Mouse (Mus musculus) hematopoietic stem cell, adult 5-6 weeks (primary cell): ENCODE measurements at regions not wholly inside any gene's neighbourhood (a gene's known extent, or its start where the extent isn't known, plus 50 kb on each side); places are given as distances from the start of the nearest gene placed in this dataset.
A peak's percentile ranks its signal among the peaks of the same experiment; 100 is the strongest.

ENCODE experiments used
- ATAC-seq, 2 experiments: fragments of 125-278 bp in 1 of 2; replicated peaks in 1 of 2; 2 replicates each; pipeline ENCODE4 v1.8.0; 2016 to 2017; ENCODE audit warnings: inconsistent platforms in 2 of 2, mild to moderate bottlenecking in 2 of 2, moderate number of reproducible peaks in 2 of 2, low read depth in 1 of 2, moderate TSS enrichment in 1 of 2; ENCODE audit not compliant: low FRiP score in 2 of 2, poor library complexity in 2 of 2, severe bottlenecking in 2 of 2, insufficient read depth in 1 of 2, low TSS enrichment in 1 of 2

DNA sequence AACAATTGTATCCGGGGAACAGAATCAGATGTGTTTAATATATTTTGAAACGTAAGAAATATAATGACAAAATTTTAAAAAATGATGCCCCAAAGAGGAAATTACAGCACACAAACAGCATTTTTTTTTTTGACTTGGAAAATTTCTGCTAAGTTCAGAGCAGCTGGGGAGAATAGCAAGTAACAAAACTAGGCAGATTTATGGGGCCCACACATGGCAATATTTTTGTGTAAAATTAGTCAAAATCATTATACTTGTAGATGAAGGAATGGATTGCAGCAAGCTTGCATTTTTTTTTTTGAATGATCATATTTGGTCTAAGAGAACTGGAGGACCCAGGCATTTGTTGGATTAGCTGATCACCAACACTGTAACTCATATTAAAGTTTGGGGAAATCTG, 189.4 kb downstream of the Map2k6 start:
- ATAC-seq = no peak

DNA sequence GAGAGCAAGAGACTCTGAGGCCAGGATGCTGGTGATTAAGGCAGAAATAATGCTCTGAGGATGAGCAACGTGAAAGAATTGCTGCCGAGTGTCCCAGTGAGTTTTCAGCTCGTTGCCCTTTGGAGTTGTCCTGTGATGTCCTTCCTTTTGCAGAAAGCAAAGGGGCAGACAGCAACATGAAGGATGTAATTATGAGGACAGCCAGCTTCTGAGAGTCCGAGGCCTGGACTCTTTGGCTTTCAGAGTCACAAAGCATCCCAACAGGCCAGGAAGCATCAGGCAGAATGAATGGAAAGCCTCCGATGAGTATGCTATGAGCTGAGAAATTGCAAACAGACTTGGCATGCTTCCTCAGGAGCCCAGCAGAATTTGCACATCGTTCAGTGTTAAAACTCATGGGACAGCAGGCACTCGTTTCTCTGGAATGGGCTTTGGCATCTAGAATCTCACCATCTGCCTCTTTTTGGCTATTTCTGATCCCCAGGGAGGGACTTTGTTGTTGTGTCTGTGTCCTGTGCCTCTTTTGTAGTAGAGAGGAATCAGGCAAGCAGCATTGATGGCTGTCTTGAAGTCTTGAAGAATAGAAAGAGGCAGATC, 196.4 kb downstream of the Map2k6 start:
- ATAC-seq = no peak

DNA sequence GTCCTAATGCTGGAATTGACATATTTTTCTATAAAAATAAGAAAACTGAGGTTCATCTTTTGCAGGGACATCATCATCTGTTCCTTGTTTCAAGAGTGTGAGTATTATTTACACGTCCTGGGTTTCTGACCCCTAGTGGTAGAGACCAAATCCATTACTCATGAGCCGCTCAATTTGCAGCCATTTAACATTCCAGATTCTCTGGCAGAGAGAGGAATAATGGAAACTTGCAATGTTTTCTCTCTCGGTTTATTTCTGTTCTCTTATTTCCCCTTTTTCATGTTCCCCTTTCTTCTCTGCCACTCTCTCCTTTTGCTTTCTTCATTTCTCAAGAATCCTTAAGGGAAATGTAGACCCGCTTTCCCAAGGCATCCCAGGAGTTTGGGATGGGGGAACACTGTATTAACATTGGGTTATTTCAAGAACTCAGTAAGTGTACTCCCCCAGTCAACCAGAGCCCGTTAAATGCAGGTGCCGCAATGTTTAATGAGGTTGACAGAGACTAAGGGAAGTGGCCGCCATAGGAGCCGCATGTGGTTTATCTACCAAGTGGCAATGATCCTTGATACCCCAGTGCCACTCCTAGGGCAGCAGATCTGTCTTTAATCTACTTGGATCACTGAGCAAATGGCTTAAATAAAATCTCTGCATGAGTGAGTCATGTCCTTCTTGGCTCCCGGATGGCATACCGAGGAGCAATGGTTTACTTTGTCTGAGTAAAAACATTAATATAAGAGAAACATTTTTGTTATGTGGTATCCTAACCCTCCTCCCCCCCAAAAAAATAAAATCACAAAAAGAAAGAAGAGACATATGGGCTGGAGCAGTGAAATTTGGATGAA, 206.3 kb downstream of the Map2k6 start:
- no peak for ATAC-seq

DNA sequence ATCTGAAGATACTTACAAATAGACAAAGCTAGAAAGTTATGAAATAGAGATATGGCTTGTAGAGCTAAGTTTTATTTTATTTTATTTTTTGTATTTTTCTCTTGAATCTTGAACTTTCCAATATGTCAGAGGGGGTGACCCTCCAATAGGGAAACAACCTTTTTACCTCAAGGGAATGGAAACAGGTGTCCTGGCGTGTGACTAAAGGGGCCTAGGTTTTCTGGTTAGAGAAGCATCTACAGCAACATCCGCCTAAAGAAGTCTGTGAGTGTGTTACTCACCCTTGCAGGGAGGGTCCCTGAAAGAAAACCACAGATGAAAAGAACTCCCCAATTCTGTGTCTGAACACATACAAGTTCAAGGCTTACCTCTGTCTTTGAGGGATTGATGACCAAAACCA, 210.4 kb downstream of the Map2k6 start:
- no peak for ATAC-seq

DNA sequence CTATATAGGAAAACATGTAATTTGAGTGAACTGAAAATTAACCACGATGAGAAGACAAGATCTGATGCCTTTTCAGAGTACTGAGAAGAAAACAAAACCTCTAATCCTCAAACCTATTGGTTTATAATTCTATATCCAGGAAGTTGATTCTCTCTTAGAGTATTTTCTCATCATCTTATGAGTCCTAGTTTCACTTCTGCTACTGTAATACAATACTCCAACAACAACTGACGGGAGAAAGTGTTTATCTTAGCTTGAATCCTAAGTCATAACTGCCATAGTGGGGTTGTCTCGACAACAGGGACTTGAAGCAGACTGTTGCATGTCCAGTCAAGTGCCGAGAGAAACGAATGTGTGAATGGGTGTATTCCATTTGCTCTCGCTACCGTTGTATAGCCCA, 211.9 kb downstream of the Map2k6 start:
- no peak for ATAC-seq

DNA sequence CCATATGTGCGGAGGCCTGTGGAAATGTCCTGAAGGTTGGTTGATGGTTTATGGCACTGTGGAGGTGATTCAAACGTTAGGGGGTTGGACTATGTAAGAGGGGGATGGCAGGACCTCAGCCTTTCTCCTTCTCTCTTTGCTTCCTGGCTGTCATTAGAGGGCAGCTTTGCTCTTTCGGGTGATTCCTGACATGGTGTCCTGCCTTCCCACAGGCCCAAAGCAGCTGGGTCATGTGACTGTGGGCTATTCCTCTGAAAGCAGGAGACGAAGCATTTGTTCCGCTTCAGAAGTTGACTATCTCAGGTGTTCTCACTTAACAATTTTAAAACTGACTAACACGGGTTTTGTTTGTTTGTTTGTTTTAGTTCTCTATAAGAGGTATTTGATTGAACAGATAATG, 233.1 kb downstream of the Map2k6 start:
- ATAC-seq = no peak

DNA sequence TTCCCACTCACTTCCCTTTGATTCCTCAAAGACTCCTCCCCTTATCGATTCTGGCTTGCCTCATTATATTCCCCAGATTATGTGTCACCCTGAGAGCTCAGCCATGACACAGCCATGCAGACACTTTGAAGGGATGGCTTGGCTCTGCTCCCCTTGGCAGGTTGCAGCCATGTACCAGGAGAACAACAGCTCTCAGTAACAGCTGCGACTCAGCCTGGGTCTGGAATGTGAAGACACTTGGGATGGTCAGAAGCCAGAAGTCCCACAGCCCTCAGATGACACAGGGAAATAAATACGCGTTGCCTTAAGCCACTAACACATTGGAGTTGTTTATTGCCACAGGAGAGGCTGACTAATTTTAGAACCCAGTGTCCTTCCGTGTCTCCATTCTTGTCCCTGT, 234.4 kb downstream of the Map2k6 start:
- ATAC-seq = no peak

DNA sequence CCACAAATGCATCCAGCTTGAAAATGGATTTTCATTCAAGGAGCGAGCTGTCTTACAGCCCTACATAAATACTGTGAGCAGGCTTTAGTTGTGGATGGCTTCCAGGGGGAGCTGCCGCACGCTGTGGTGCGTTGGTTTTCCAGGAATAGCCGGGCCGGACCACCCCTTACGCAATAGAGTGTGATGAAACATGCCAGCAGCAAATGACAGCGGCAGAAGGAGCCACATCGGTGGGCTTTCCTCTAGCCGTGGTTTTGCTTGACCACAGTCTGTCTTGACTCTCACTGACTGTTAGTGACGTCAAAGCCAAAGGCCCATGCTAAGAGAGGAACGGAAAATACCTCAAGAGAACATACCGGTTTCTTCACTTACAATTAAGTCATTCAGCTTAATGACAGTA, 243.6 kb downstream of the Map2k6 start:
- ATAC-seq = peak; percentile 90 to 92

DNA sequence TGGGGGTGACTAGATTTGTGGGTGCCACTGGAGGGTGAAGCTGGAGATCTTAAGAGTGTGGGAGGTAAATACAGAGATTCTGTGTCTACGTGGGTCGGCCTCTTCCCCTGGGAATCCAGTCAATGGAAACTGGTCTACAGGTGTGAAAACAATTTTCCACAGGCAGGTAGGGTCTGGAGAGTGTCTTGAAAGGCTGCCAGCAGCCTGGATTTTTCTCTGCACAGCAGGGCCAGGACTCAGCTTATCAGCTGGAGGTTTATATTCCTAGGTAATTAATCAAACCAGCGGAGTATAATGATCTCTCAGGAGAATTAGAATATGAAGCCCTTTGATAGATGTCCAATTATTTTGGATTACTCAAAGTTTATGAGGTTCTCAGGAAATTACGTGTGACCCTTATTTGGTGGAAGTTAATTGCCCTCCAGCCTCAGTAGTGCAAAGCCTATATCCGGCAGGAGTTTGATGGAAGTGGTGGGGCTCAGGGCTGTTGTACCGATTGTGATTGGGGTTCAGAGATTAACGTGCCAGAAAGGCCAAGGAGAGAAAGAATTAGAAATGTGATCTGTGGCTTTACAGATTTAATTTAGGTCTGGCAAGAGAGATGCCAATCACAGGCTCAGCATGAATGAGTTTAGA, 250.8 kb downstream of the Map2k6 start:
- ATAC-seq = no peak

DNA sequence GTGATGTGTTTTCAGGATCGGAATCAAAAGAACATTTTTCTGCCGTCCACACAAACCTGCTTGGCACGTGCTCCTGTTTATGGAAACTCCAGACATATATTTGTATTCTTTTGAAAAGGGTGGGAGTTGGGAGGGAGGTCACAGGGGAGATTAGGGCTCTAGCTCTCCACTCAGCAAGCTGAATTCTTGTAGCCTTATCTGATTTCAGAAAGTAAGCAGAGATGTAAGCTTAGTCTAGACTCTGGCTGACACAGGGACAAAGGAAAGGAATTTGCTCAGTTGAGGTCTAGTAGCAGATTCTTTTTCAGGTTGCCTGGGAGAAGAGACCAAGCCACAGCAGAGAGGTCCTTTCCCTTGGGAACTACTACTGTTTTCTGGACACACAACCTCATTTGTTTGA, 253.1 kb downstream of the Map2k6 start:
- no peak for ATAC-seq

DNA sequence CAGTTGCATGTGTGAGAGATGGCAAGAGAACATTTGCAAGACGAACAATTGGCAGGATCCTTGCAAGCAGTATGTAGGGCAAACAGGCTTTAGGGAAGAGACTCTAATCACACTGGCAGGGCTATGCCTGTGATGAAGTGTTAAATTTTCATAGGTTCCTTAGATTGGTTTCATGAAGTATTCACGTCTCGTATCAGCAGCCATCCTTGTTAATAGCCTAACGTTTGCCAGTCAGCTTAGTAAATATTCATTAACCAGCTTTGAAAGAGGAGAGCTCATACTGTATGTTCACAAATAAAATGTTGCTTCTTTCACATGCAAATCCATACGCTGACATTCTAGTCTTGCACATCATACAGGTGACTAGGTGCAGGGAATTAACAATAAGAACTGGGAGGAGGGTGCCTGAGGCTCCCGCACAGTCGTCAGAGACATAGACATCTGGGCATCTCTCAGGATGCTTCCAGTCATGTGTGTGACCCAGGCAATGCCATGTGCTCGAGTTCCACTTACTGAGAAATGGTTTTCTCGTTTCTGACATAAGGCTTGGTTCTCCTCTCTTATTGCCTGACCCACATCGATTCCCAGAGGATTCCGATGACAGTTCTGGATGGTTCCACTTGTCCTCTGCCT, 257.7 kb downstream of the Map2k6 start:
- ATAC-seq = no peak

DNA sequence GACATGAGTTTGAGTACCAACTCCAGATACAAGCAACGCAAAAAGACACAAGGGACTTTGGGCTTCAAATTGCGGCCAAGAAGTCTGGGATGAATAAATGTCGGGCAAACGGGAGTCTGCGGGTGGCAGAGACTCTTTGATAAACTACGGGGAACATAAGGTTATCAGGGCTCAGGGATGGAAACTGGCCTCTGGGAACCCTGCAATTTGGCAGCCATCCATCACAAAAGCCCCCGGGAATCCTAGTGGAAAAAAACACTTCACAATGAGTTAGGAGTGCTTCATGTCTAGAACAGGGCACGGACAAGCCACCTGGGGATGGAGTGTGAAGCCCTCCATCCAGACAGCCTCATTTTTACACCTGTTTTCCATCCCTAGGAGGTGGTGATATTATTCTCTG, 258.9 kb downstream of the Map2k6 start:
- no peak for ATAC-seq

DNA sequence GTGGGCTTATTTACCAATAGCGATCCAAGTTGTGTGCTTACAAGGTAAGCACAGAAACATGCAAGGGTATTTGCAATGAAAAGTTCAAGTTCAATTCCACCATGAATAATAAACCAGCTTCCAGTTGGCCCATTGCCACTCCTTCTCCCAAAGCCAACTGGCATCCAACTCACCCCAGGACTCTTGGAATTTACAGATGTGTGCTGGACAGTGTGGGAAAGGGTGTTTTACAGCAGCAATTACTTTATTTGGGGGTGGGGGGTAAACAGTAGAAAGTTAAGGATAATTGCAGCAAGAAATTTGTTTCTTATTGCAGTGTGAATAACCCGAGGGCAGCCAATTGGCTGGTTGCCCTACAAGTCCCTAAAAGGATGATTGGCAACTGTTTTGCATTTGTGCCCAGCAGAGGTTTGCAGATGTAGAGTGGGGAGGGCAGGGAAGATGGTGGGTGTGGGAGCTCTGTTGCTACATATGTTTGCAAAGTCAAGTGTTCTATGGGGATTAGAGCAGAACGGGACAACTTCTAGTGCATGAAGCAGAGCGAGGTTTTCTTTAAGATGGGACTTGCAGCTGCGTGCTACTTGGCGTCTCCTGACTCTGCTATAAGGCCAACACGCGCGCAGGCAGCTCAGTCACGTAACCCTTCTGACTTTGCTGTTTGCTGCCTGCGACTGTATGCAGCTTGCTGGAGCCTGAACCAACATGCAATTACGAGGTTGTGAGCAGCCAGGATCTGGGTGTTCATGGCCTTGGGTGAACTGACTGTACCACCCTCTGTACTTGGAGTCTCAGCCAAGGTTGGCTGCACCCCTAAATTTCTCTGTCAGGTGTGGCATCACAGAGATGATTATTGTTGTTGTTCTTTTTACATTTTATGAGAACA, 271.9 kb downstream of the Map2k6 start:
- ATAC-seq = no peak

DNA sequence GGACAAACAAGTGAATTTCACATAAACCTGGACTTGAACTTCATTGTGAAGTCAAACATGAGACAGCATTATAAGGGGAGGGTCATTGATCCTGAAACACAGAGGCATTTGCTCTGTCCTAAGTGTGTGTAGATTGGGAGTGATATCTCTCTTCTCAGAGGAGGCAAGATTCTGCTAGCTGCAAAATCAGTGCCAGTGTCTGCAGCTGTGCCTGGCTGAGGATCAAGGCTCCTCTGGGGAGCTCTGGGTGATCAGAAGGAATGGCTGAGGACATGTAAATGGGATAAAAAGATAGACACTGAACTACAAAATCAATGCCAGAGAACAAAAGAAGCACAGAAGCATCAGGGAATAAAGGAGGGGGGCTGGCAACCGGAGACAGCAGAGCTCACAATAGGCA, 274.0 kb downstream of the Map2k6 start:
- no peak for ATAC-seq

DNA sequence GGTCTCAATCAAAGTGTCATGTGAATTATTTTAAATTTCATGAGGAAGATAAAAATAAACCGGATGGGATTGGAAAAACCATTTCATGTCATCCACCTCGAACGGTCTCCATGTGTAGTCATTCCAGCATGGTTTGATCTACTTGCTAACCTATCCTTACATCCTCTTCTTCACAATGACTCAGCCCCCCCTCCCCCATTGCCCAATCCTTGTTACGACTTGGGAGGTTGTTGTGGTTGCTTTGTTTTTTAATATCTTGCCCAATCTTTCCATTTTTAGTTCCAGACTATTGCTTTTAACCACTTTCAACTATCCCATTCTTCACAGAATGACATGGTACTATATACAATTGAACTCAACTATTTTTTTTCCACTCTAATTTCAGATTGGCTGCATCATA, 275.0 kb upstream of the Kcnj16 start:
- peak in 1 of 2 experiments; percentile 45; a peak in 1 of 4 replicates for ATAC-seq

DNA sequence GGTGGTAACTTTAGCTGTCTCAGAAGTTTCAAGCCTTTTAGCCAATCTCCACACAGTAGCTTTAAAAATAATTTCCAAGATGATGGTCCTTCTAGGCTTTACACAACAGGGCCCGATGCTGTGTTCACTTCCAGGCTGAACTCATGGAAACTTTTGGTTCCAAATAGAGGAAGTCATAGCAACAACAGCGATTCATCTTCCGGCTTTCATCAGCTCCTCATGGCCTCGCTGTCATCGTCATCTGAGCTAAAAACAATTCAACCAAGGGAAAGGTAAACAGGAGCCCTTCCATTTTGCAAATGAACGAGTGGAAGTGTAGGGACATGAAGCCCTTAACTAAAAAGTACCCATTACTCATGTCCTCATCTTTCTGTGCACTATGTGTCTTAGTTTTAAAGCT, 270.8 kb upstream of the Kcnj16 start:
- peak; percentile 58 to 73; a peak in 3 of 4 replicates for ATAC-seq

DNA sequence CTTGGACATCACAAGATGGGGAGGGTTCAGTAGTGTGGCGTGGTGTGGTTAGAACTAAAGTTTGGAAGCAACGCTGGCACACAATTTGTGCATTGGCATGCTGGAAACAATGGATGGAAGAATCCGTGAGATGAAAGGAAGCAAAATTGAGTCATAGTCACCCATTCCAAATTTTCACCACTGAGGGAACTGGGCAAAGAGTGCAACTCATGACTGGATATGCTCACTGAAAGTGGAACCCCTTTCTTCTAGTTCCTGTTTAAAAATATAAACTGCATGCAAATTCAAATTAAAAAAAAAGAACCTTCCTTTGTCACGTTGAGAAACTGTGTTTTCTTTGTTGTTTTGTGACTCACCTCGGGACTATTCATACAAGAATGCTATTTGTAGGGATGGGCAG, 269.5 kb upstream of the Kcnj16 start:
- ATAC-seq = no peak
